Mouse (Mus musculus) right cerebral cortex, postnatal 36 days (tissue): Measurements from ENCODE around the gene St6gal2.

ENCODE experiments used
- DNase-seq, 2 experiments: peaks; one replicate each; pipeline ENCODE4 v3.0.0; 2022; ENCODE audit warnings: low spot score in 2 of 2, mixed read lengths in 1 of 2

St6gal2 gene

GRCm38 (mm10) chr17:55445250-55446184, at the start of gene St6gal2:
TSS of gene St6gal2 (plus strand) at chr17:55445382.
- peak; percentile 64 to 65 for DNase-seq

GRCm38 (mm10) chr17:55406043-55406442, 39.1 kb upstream of the St6gal2 start:
- peak in 1 of 2 experiments; percentile 5 for DNase-seq

- no peak for DNase-seq
Measured at GRCm38 (mm10) chr17:55416519-55416918, 28.7 kb upstream of the St6gal2 start.

- peak in 1 of 2 experiments; percentile 5 for DNase-seq
Measured at GRCm38 (mm10) chr17:55446185-55446527, 974 bp downstream of the St6gal2 start.

GRCm38 (mm10) chr17:55446698-55447097, 1.5 kb downstream of the St6gal2 start:
- no peak for DNase-seq

GRCm38 (mm10) chr17:55450943-55451342, 5.8 kb downstream of the St6gal2 start:
- DNase-seq: no peak

GRCm38 (mm10) chr17:55454487-55454886, 9.3 kb downstream of the St6gal2 start:
- no peak for DNase-seq

GRCm38 (mm10) chr17:55460187-55460586, 15.0 kb downstream of the St6gal2 start:
- DNase-seq: no peak

- no peak for DNase-seq
Measured at GRCm38 (mm10) chr17:55467579-55467978, 22.4 kb downstream of the St6gal2 start.

GRCm38 (mm10) chr17:55468963-55469362, 23.8 kb downstream of the St6gal2 start:
- DNase-seq: no peak

- no peak for DNase-seq
Measured at GRCm38 (mm10) chr17:55475974-55476373, 30.8 kb downstream of the St6gal2 start.

- DNase-seq: no peak
Measured at GRCm38 (mm10) chr17:55477361-55477760, 32.2 kb downstream of the St6gal2 start.

GRCm38 (mm10) chr17:55479367-55479766, 34.2 kb downstream of the St6gal2 start:
- DNase-seq: no peak

- DNase-seq: no peak
Measured at GRCm38 (mm10) chr17:55484108-55484870, 39.1 kb downstream of the St6gal2 start.

- DNase-seq: no peak
Measured at GRCm38 (mm10) chr17:55531872-55532271, 86.7 kb downstream of the St6gal2 start.

- DNase-seq: no peak
Measured at GRCm38 (mm10) chr17:55548476-55548875, 103.3 kb downstream of the St6gal2 start.

GRCm38 (mm10) chr17:55561774-55562173, 116.6 kb downstream of the St6gal2 start:
- DNase-seq: no peak
